Mouse (Mus musculus) embryonic fibroblast, embryonic 13.5 days (primary cell): ENCODE data around the gene Kcnq1.

Source experiments
- CTCF ChIP-seq: IDR thresholded peaks from 2 replicates; pipeline ENCODE4 v1.5.1; 2011; ENCODE audit warnings: mild to moderate bottlenecking, control low read depth, low read length, moderate library complexity, borderline replicate concordance; ENCODE audit not compliant: insufficient read depth
- POLR2A ChIP-seq: IDR thresholded peaks from 2 replicates; pipeline ENCODE4 v1.6.1; 2011; ENCODE audit warnings: low read depth, mild to moderate bottlenecking, control low read depth, low read length, moderate library complexity

- no peak for TF ChIP-seq CTCF
- TF ChIP-seq POLR2A, result no peak
These were observed 262.1 kb downstream of the Kcnq1 start for GRCm38 (mm10) chr7:143368267-143368643.
